Mouse (Mus musculus) activated CD4-positive, CD25-positive, alpha-beta regulatory T cell, adult 4 months (primary cell): ENCODE measurements around the gene Tnfaip2. TPM values are rescaled to one million over a fixed set of nuclear protein-coding genes. Genes with fewer than 3 reads are reported as not detected.

Experiments used
- ATAC-seq: one replicate; pipeline ENCODE4 v1.8.0; 2017
- polyA plus RNA-seq, 2 experiments: library from polyadenylated mRNA; unstranded; fragments of 100-300 nt; shearing (Covaris generic); gene quantifications; one replicate each; pipeline ENCODE4 v1.2.1; 2017

Gene Tnfaip2
- polyA plus RNA-seq, 2 experiments from 2014 or later = not detected

GRCm38 (mm10) chr12:111479917-111480316, 37.6 kb downstream of the Tnfaip2 start:
- no peak for ATAC-seq

DNA sequence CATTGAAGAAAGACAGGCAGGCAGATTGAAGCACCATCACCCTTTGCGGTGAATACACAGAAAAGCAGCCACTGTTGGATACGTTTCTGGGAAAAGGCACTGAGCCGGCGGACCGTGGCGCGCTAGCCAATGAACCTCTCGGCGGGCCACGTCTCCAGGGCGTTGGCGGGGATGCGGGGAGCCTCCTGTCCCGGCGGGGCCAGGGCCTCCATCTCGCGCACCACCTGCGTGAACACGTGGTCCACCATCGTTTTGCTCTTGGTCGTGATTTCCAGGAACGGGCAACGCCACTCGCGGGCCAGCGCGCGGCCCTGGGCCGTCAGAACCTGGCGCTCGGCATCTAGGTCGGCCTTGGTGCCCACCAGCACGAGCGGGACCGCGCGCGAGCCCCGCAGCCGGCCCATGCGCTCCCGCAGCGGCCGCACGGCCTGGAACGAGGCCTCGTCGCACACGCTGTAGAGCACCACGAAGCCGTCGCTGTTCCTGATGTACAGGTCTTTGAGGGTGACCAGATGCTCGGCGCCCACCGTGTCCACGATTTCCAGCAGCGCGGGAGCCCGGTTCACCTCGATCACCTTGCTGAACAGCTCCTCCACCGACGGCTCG, 42.9 kb downstream of the Tnfaip2 start:
- no peak for ATAC-seq

GRCm38 (mm10) chr12:111485652-111486306, 43.5 kb downstream of the Tnfaip2 start, which contains the start of gene Gm266:
Gene Gm266, minus strand, starts transcription at chr12:111485823.
- ATAC-seq = no peak

- ATAC-seq = no peak
These were observed 44.2 kb downstream of the Tnfaip2 start for GRCm38 (mm10) chr12:111486455-111486854.

DNA sequence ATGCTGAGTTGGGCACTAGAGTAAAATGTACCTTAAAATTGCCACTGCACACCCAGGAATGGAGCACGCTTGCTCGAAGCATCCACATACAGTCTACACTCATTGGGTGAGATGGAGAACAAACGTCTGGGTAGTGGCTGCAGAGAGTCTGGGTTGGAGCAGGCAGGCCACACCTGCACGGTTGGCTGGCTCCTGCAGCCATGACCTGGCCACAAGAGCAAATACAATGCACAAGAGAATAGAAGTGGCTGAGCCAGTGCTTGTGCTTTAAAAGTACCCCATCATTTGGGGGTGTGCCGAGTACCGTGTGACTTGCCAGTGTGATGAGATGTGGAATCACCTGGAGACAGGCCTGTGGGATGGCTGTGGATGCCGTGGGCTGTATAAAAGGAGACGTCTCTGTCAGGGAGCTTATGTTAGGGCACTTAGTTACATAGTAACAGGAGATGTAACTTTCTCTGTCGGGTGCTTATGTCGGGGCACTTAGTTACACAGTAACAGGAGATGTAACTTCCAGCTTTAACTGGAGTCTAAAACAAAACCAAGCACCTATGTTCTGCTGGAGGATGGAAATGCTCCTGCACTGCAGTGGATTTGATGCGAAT, 47.1 kb downstream of the Tnfaip2 start:
- ATAC-seq = no peak

- ATAC-seq = no peak
These were observed 52.7 kb downstream of the Tnfaip2 start for GRCm38 (mm10) chr12:111494931-111495330.

GRCm38 (mm10) chr12:111497076-111497475, 54.8 kb downstream of the Tnfaip2 start:
- no peak for ATAC-seq

- no peak for ATAC-seq
These were observed 57.3 kb downstream of the Tnfaip2 start for GRCm38 (mm10) chr12:111499617-111500016.

- ATAC-seq = no peak
These were observed 58.5 kb downstream of the Tnfaip2 start for GRCm38 (mm10) chr12:111500725-111501124.

- no peak for ATAC-seq
These were observed 60.8 kb downstream of the Tnfaip2 start for GRCm38 (mm10) chr12:111503063-111503567.

DNA sequence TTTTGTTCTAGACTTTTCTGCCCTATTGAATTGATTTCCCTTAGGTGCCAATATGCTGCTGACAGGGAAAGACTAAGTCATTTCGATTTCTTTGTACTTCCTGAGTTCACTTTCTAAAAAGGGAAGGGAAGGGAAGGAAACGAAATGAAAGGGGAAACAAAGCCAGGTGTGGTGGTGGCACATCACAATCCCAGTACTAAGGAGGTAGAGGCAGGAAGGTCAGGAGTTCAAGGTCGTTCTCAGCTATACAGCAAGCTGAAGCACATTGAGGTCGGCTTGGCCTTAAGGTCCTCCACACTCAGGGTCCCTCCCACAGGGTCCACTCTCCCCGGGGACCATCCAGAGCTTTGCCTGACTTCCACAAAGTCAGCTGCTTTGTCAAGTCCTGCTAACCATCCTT, 61.3 kb downstream of the Tnfaip2 start:
- no peak for ATAC-seq

Other genes starting within 250 kb of the Tnfaip2 start
- gene Amn, start 171.4 kb upstream of the Tnfaip2 start, polyA plus RNA-seq = not detected
- gene Cdc42bpb, start 64.8 kb upstream of the Tnfaip2 start, polyA plus RNA-seq = under 1 TPM; 0.25 to 0.27 TPM
- not detected for gene Lbhd2, start 35.7 kb upstream of the Tnfaip2 start, polyA plus RNA-seq
- not detected for gene Exoc3l4, start 25.5 kb upstream of the Tnfaip2 start, polyA plus RNA-seq
- gene Gm266, start 43.4 kb downstream of the Tnfaip2 start, polyA plus RNA-seq = not detected
- 100 to 1,000 TPM; 177 to 194 TPM for gene Eif5, start 95.5 kb downstream of the Tnfaip2 start, polyA plus RNA-seq
- 10 to 100 TPM; 29.0 to 31.8 TPM for gene Mark3, start 132.1 kb downstream of the Tnfaip2 start, polyA plus RNA-seq
- 10 to 100 TPM; 21.3 to 26.2 TPM for gene Ckb, start 229.9 kb downstream of the Tnfaip2 start, polyA plus RNA-seq
- 1 to 10 TPM; 2.7 to 4.3 TPM for gene Trmt61a, start 235.6 kb downstream of the Tnfaip2 start, polyA plus RNA-seq